Mouse (Mus musculus): ENCODE measurements around the gene Chrm5.

Chrm5 gene

DNA sequence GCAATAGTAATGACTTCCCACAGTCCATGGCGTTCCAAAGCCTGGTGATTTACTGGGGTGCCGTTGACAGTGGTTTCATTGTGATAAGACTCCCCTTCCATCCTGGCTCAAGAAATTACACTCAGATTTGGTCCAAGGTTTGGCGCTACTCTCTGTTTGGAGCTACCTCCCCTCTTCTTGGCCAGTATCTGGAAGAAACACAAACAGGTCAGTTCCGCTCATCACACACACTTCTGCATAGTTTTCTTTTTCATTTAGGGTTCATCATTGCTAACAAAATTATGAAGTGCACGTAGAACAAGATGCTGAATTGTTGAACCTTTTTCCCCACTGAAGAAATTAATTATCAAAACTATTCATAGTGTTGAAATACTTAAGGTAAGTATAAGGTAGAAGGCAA lies at the start of gene Chrm5:
TSS of gene Chrm5 (minus strand) at position 101 of the 400 bp plus-strand sequence.
- DNase-seq (ENCODE audit: low spot score): no peak

DNA sequence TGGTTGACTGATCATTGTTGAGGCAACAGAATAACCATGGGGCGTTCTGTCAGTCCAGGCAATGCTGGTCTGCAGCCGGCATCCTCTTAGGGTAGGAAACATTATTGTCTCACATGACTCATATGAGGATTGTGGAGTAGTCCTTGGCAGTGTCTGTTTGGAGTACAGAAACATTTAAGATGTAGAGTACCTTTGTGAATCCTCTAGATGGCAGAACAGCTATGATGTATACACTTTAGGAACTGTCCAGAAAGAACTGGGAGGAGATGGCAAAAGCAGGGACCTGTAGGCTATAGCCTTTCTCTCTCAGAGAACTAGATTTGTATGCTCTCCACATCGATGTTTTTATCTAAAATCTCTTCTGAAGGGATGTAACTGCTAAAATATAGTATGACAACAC lies 46.4 kb upstream of the Chrm5 start:
- DNase-seq (ENCODE audit: low spot score): no peak

DNA sequence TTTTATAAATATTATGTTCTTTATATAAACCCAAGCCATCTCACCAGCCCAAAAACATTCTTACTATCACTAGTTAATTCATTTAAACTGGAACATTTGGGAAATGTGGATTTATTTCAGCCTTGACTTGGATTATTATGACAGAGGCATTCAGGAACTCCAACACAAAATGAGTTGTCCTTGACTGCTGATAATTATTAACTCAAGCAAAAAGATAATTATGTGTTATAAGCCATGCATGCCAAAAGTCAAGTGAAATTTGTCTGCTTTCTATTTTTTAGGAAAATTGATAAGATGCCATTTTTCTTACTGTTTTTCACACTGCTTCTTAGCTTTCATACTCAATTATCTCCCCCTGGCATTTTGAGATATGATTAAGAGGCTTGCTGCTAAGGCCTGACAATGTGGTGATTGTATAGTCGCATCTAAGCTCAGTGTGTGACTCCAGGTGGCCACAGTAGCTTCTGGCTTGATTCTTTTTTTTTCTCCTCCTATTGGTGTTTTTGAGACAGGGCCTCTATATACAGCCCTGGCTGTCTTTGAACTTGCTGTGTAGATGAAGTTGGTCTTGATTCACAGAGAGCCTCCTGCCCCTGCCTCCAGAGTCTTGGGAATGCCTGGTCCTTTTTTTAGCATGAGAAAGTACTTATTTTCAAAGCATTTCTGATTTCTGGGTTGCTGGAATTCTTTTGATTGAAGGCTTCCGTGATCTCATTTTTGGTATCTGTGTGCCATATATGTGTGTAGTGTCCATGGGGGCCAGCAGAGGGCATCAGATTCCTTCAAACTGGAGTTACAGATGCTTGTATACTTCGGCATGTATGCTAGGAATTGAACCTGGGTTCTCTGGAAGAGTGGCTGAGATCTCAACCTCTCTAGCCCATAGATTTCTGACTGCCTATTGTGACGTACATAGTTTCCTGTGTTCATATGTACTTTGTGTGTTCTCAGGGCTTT lies 40.2 kb upstream of the Chrm5 start:
- no peak for DNase-seq (ENCODE audit: low spot score)

DNA sequence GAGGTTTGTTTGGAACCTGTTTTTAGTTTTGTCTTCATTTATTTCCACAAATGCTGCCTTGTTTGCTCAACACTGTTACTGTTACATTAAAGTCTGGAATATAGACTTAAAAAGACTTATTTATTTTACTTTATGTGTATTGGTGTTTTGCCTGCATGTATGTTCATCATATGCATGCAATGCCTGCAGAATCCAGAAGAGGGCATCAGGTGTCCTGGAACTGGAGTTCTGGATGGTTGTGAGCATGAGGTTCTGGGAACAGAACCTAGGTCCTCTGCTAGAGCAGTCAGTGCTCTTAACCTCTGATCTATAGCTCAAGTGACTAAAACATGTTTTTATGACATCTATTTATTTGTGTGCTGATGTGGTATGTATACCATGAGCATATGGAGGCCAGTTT lies 38.0 kb upstream of the Chrm5 start:
- DNase-seq (ENCODE audit: low spot score): no peak

DNA sequence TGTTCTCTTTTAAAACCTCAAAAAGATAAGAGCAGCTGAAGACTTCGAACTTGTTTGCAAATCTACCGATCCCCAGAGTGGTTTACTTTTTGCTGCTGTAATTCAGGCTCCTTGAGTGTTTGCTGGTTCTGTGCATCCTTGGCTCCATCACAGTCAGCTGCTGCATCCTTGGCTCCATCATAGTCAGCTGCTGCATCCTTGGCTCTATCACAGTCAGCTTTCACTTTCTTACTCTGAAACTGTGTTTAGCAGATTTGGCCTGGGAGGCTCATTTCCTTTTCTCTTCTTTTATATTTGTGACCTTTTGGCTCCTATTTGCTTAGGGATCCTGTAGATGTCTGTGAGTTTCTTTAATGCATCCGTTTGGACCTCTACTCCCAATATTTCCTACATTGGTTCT lies 36.6 kb upstream of the Chrm5 start:
- no peak for DNase-seq (ENCODE audit: low spot score)

DNA sequence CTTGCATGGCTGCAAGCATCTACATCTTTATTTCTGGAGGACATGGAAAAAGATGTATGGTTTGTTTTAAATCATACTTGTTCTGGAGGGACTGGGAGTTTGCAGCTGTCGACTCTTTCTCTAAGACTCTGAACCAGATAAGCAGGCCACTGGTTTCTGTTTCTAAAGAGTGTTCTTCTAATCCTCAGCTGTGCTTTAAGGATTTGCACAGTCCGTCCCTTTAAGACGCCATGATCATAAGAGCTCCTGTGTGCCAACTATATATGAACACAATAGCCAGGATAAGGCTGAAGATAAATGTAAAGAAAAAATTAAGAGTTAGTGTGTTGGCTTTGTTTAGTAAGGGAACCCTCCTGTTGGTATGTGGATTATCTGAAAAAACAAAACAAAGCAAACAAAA lies 36.2 kb upstream of the Chrm5 start:
- no peak for DNase-seq (ENCODE audit: low spot score)

DNA sequence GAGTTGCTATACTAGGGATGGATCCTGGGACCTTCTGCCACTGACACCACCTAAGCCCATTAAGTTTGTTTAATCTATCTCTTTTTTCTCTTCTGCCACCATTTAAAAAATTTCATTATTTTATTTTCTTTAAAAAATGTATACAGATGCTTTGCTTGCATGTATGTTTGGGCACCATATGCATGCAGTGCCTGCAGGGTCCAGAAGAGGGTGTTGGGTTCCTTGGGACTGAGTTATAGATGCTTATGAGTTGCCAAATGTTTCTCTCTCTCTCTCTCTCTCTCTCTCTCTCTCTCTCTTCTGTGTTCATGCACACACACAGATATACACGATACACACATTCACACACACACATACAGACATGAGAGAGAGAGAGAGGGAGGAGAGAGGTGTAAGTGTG lies 32.5 kb upstream of the Chrm5 start:
- DNase-seq (ENCODE audit: low spot score): no peak

DNA sequence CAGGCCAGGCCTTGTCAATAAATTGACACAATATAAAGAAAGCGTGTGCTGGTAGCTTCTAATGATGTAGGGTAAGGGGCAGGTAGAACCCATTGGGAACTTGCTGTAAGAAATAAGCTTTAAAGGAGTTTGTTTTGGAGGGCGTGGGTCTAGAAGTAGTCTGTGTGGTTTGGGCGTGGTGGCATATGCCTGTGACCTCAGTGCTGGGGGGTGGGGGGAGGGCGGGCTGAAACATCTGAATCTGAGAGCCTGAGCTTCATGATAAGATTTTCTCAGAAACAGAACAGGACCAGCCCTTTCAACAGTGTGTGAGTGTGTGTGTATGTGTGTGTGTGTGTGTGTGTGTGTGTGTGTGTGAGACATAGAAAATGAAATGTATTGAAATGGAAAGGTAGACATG lies 29.6 kb upstream of the Chrm5 start:
- no peak for DNase-seq (ENCODE audit: low spot score)

DNA sequence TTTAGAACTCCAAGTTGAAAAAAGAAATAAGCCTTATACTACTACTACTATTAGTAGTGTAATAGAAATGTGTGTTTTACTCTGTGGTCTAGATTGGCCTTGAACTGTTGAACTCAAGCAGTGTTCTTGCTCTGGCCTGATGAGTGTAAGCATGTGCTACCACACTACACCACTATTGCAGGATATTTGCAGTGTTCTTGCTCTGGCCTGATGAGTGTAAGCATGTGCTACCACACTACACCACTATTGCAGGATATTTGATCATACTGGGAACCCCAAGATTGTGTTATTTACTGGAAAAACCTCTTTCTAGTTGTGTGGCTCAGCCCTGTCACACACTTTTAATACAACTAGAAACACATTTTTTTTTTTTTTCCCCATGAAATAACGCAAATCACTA lies 26.9 kb upstream of the Chrm5 start:
- no peak for DNase-seq (ENCODE audit: low spot score)

DNA sequence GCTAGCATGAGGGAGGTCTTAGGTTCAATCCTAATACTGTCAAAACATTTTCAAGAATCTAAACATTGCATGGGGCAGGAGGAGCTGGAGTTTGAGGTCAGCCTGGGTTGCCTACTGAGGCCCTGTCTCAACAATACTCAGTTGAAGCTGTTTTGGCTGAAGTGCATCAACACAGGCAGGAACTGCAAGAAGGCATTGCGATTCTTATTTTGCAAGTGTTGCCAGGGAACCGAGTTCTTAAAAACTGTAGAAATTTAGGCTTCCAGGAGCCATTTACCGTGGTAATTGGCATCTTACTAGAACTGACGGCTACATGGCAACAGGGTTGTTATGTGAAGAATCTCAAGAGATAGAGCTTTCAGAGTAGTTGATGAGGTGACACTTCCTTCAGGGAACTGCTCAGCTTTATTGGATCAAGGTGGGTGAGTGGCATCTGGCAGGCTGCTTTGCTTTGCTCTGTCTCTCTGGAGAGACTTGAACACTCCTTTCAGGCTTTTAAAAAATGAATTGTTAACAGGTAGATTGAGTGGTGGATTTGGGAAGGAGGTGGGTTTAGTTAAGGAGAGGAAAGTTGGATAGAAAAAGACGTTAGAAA lies 26.4 kb upstream of the Chrm5 start:
- DNase-seq (ENCODE audit: low spot score): no peak

DNA sequence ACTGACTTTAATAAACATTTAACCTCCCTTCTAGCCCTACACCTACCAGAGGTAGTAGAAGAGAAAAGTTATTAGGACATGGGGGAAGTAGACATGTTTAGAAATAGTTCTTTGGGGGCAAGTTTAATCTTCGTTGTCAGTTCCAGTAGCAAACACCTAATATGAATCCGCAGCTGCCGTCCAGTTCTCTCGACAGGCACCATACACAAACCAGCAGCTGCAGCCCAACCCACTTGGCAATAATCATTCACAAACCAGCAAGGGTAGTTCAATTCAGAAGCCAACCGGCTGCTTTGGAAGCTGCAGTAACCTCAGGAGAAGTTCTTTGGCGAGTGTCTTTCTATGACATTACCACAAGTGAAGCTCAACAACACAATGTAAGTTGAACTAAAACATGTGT lies 23.4 kb upstream of the Chrm5 start:
- no peak for DNase-seq (ENCODE audit: low spot score)

DNA sequence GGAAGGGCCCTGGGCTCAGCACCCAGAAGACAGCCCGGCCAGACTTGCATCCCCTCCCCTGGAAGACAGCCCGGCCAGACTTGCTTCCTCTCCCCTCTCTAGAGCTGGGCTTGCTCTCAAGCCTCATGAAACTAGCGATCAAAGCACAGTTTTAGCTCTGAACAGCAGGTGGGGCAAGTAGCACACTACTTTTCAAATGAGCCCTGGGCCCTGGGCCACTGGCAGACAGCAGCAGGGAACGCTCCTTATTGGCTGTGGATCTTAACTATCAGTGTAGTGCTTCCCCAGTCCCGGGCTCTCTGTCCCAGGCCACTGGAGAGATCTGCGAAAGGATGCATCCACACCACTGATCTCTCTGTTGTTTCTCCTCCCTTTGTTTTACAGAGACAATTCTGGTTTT lies 20.6 kb upstream of the Chrm5 start:
- DNase-seq (ENCODE audit: low spot score): peak; percentile 77

DNA sequence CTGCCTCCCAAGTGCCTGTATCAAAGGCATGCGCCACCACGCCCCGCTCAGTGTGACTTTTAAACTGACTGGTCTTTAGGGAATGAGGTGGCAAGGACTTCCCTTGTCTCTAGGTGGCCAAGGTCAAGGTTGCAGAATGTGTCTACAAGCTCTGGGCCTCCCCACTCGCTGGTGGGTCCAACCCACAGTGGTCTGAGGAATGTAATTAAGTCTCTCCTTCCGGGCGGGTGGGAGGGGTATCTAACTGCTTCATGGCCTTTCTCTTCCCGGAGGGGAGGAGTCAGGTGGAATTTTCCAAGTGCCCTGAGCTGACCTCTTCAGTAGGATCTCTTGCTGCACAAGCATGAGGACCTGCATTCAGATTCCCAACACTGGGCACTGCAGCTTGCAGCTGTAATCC lies 17.3 kb upstream of the Chrm5 start:
- DNase-seq (ENCODE audit: low spot score): no peak

DNA sequence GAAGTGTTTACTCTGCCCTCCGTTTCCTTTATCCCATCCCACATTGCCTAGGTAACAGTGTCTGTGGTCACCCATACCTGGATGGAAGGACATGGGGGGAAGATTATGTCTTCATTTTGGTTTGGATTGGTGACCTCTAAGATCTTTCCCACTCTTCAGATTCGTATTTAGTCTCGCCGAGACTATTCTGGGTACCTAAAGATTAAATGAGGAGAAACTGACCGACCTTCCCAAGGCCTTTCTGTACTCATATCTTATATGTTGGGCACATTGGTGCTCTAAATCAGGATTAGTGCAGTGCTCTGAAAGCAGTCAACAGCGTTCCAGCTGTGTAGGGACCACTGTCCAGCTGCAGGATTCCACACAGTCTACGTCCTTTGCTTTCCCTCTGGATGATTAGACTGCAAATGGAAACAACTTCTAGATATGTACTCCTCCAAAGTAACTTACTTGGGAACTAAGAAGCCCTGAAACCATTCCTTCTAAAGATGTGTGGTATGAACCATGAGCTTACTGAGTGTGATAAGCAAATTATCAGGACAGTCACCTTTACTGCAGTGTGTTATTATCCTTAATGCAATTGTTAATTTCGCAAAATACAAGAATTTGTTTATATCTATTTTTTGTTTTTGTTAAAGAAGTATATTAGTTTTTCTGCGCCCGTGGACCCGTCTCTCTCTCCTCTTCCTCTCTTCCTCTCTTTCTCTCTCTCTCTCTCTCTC lies 13.1 kb upstream of the Chrm5 start:
- no peak for DNase-seq (ENCODE audit: low spot score)

DNA sequence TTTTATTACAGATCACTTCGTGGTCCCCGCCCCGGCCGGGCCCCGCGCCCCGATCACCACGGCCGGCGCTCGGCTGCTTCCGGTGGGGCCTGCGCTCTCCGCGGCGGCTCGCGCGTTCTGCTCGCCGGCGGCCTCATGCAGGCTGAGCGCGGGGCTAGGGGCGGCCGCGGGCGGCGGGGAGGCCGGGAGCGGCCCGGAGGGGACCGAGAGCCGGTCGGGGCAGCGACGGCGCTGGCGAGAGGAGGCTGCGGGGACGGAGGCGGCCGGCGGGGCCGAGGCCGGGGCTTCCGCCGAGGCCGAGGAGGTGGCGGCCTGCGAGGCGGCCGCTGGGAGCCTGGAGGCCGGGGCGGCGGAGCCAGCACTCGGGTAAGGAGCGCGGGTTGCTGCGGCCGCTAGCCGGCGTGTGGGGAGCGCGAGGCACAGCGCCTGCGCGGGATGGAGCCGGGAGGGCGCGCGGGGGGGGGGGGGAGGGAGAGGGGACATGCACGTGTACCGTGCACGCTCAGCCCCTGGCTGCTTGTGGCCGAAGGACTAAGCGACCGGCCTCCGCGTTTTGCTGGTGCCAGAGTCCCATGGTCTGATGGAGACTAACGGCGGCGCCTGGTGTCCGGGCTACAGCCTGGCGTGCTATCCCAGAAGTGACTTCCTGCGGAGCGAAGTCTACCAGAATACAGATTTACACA lies 12.4 kb upstream of the Chrm5 start, which contains the start of gene Aven:
TSS of gene Aven (plus strand) at position 109 of the 683 bp plus-strand sequence.
- DNase-seq (ENCODE audit: low spot score): peak; percentile 88

DNA sequence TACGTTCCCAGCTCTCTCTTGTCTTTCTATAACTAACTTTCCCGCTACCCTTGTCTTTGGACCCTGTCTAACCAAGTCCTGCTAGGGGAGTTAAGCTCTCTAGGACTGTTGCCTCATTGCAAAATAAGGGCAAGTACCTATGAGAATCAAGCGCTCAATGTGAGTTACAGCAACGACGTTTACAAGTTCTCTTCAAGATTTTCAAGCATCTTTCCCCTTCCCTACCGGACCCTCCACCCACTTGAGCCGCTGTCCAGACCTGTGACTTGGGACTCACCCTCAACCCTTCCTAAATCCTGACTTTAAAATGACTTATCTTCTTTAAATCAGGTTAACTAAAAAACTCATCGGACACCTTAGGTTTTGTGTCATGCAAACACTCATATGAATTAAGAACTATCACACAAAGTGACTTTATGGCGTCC lies 11.9 kb upstream of the Chrm5 start:
- DNase-seq (ENCODE audit: low spot score): no peak

DNA sequence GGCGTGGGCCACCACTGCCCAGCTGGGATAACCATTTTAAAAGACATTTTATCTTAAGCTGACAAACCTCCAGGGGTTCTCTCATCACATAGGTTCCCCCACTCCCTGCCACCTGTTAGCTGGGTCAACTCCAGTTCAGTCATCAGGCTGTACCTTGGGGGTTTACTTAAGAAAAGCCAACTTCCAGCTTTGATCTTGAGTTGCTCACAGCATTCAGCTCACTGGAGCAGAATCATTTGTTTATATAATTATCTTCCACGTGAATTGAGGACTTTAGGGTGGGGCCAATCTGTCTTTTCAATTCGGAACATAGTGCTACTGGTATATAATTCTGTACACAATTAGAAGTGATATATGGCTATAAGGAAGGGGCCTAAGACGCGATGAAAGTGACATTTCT lies 11.1 kb upstream of the Chrm5 start:
- DNase-seq (ENCODE audit: low spot score): no peak

DNA sequence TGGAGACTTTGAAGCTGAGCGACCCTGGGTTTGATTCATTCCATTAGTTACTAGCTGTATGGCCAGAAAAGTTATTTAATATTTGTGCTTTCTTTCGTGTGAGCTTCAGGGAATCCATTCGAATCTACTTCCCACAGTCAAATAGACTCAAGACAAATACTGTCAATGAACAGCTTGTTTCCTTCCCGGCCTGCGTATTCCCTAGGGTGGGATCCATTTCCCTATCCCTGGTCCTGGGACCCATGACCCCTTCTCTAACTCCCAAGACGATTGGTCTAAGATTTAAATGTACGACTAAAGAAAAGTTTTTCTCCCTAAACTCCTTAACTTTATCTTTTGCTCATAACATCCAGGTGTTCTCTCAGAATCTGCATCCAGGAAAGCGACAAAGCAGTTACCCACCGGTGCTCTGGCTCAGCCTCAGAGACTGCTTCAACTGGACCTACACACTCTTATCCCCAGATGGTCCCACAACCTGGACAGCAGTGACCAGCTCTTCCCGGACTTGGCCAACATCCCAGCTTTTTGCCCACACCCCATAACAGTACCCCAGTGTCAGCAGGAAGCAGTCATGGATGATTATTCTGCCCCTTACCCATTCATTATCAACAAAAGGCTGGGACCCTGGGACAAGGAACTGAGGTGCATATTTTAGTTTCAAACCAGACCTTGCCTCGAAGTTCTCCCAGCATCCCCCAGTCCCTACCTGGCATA lies 10.1 kb upstream of the Chrm5 start:
- DNase-seq (ENCODE audit: low spot score): no peak

DNA sequence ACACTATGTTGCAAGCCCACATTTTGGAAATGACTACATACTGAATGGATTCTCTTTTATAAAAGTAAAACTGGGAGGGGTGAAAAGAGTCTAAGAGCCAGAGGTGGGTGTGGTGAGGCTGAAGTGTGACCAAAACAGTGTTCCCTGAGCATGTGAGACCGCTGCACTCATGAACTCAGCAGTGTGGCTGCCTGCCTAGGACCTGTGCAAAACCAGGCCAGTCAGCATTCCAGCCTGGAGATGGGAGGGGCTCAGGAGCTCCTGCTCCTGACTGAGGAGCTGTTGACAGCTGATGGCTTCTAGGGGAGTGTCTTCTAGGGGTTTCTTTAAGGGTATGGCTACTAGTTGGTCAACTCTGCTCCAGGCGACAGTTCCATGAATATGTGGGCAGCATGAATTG lies 4.3 kb upstream of the Chrm5 start:
- DNase-seq (ENCODE audit: low spot score): no peak

DNA sequence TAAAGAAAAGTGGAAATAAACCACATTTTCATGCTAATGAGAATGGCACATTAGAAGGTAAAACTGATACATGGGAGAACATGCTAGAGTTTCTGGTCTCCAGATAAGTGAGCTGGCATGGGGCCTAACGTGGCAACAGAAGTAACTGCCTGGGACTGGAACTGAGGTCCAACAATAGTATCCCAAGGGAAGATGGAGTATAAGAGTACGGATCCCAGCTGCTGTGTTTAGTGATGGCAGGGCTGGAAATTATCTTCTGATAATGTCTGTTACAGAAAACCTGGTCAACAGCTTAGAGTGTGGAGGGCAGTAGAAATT lies 2.7 kb upstream of the Chrm5 start:
- DNase-seq (ENCODE audit: low spot score): no peak

DNA sequence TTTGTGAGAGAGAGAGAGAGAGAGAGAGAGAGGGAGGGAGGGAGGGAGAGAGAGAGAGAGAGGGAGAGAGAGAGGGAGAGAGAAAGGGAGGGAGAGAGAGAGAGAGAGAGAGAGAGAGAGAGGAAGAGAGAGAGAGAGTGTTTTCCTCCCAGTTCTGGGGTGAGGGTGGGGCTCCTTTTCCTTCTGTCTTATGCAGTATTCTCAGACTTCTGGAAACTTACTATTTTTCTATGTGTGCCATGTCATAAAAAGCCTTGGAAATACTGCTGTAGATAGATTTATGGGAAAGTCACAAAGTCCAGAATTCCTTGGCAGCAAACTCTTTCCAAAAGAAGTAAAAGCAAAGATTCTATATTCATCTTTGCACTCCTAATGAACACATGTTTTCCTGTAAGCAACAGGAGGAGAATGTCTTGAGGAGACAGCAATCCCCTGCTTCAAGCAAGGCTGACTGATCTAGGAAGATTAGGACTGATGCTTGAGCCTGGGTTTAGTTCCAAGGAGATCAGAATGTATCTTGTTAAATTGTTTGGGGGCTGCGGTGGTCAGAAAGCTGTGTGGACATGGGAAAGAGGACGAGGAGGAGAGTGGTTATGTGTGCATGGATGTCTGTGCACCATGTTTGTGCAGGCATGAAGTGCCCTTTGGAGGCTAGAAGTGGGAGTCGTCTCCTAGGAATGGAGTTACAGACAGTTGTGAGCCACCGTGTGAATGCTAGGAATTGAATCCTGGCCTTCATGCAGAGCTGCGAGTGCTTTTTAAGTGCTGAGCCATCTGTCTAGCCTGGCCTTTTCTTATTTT lies 2.2 kb upstream of the Chrm5 start:
- DNase-seq (ENCODE audit: low spot score): no peak

Measured in testis, postnatal 10 days (tissue).